ENCODE assay signal across 12 mouse cellular contexts in the genomic region with DNA sequence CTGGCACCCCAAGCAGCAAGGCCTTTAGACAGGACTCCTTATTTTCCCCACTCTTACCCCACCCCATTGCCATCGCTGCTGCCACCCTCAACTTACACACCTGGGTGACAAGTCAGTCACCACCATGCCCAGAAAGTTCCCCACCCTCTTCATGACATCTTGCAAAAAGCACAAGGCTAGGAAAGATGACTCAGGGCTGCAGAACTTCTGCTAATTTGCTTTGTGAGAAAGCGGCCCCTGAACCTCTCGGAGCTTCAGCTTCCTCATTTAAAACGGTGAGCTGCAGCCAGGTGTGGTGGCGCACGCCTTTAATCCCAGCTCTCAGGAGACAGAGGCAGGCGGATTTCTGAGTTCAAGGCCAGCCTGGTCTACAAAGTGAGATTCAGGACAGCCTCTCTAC.
A peak's percentile ranks its signal among the peaks of the same experiment; 100 is the strongest.
DNase-seq lines count a peak whose midpoint lies in the region; ATAC-seq lines count a peak whose summit lies in the region.
"Had no signal": no experiment of that assay in that cellular context is flagged by ENCODE, and none has a peak within 500 bp of the region (broad histone marks: within the 10 kb centered on the region; RNA-seq: fewer than 3 reads in every experiment).

No protein-coding gene starts in this region.

- H3K4me3 ChIP-seq in forebrain, embryonic 15.5 days, result no peak overlapping the region
- no peak overlapping the region for H3K4me3 ChIP-seq in forebrain, embryonic 14.5 days (ENCODE audit: low read depth, low read length)
- H3K4me3 ChIP-seq in midbrain, embryonic 12.5 days, result no peak overlapping the region
- H3K4me3 ChIP-seq in midbrain, embryonic 10.5 days, result no peak overlapping the region
- no peak overlapping the region for H3K4me3 ChIP-seq in embryonic facial prominence, embryonic 13.5 days
- H3K4me3 ChIP-seq in neural tube, embryonic 15.5 days (replicated peaks), result no peak overlapping the region
- H3K4me3 ChIP-seq in kidney, embryonic 16.5 days (ENCODE audit: low read length), result no peak overlapping the region

- 0 out of 2 replicates have a peak overlapping the region, but pooled peaks have one; percentile 21 for H3K27ac ChIP-seq in forebrain, embryonic 15.5 days (replicated peaks)
- no peak overlapping the region for H3K27ac ChIP-seq in forebrain, embryonic 14.5 days (ENCODE audit: low read depth, low read length)
- H3K27ac ChIP-seq in midbrain, embryonic 12.5 days (replicated peaks), result peak overlapping the region; percentile 27; the same call in 1 of the 2 replicates
- H3K27ac ChIP-seq in midbrain, embryonic 10.5 days (replicated peaks), result no peak overlapping the region
- peak overlapping the region; percentile 77 for H3K27ac ChIP-seq in embryonic facial prominence, embryonic 13.5 days
- H3K27ac ChIP-seq in neural tube, embryonic 15.5 days (replicated peaks), result 0 out of 2 replicates have a peak overlapping the region, but pooled peaks have one; percentile 29
- no peak overlapping the region for H3K27ac ChIP-seq in kidney, embryonic 16.5 days (ENCODE audit: low read length)

- 83% methylated on average over 7 of the region's 7 CpGs for WGBS in forebrain, embryonic 15.5 days
- 89% methylated on average over 7 of the region's 7 CpGs for WGBS in forebrain, embryonic 14.5 days
- 87% methylated on average over 7 of the region's 7 CpGs for WGBS in midbrain, embryonic 12.5 days
- 91% methylated on average over 7 of the region's 7 CpGs for WGBS in midbrain, embryonic 10.5 days
- WGBS in embryonic facial prominence, embryonic 13.5 days, result 76% methylated on average over 7 of the region's 7 CpGs
- 86% methylated on average over 7 of the region's 7 CpGs for WGBS in neural tube, embryonic 15.5 days
- WGBS in kidney, embryonic 16.5 days, result 88% methylated on average over 7 of the region's 7 CpGs

- H3K9me3 ChIP-seq in forebrain, embryonic 15.5 days, result no peaks in the 10 kb centered on the region
- H3K9me3 ChIP-seq in forebrain, embryonic 14.5 days (replicated peaks; ENCODE audit: control insufficient read depth, low read length), result no peaks in the 10 kb centered on the region
- H3K9me3 ChIP-seq in midbrain, embryonic 12.5 days, result no peaks in the 10 kb centered on the region
- H3K9me3 ChIP-seq in midbrain, embryonic 10.5 days (replicated peaks), result no peaks in the 10 kb centered on the region
- H3K9me3 ChIP-seq in embryonic facial prominence, embryonic 13.5 days, result no peaks in the 10 kb centered on the region
- no peaks in the 10 kb centered on the region for H3K9me3 ChIP-seq in neural tube, embryonic 15.5 days (replicated peaks)
- H3K9me3 ChIP-seq in kidney, embryonic 16.5 days (ENCODE audit: low read length), result no peaks in the 10 kb centered on the region

- no peak overlapping the region for H3K9ac ChIP-seq in forebrain, embryonic 15.5 days (replicated peaks)
- H3K9ac ChIP-seq in forebrain, embryonic 14.5 days (ENCODE audit: low read length), result no peak overlapping the region
- no peak overlapping the region for H3K9ac ChIP-seq in midbrain, embryonic 12.5 days (replicated peaks)
- H3K9ac ChIP-seq in embryonic facial prominence, embryonic 13.5 days, result no peak overlapping the region
- H3K9ac ChIP-seq in neural tube, embryonic 15.5 days (replicated peaks), result no peak overlapping the region
- no peak overlapping the region for H3K9ac ChIP-seq in kidney, embryonic 16.5 days (replicated peaks; ENCODE audit: low read length)

- no peaks in the 10 kb centered on the region for H3K27me3 ChIP-seq in forebrain, embryonic 15.5 days
- no peaks in the 10 kb centered on the region for H3K27me3 ChIP-seq in forebrain, embryonic 14.5 days (replicated peaks; ENCODE audit: control insufficient read depth, insufficient read depth, low read length)
- H3K27me3 ChIP-seq in midbrain, embryonic 12.5 days, result no peaks in the 10 kb centered on the region
- no peaks in the 10 kb centered on the region; the same call in 1 of the 2 replicates for H3K27me3 ChIP-seq in midbrain, embryonic 10.5 days (ENCODE audit: low read depth, poor library complexity, severe bottlenecking)
- H3K27me3 ChIP-seq in embryonic facial prominence, embryonic 13.5 days, result no peaks in the 10 kb centered on the region
- H3K27me3 ChIP-seq in neural tube, embryonic 15.5 days (replicated peaks), result no peaks in the 10 kb centered on the region
- no peaks in the 10 kb centered on the region for H3K27me3 ChIP-seq in kidney, embryonic 16.5 days (ENCODE audit: insufficient read depth, low read length)

- H3K4me2 ChIP-seq in forebrain, embryonic 15.5 days (replicated peaks), result no peak overlapping the region
- no peak overlapping the region for H3K4me2 ChIP-seq in forebrain, embryonic 14.5 days (ENCODE audit: low read length)
- H3K4me2 ChIP-seq in midbrain, embryonic 12.5 days (replicated peaks), result no peak overlapping the region
- no peak overlapping the region for H3K4me2 ChIP-seq in embryonic facial prominence, embryonic 13.5 days
- H3K4me2 ChIP-seq in neural tube, embryonic 15.5 days, result no peak overlapping the region
- no peak overlapping the region for H3K4me2 ChIP-seq in kidney, embryonic 16.5 days (replicated peaks; ENCODE audit: low read depth, low read length)

- no peak for DNase-seq in forebrain, embryonic 14.5 days (ENCODE audit: low spot score)
- DNase-seq in midbrain, embryonic 10.5 days (ENCODE audit: low spot score), result no peak
- no peak for DNase-seq in kidney, postnatal 36 days
- DNase-seq: gastrocnemius, postnatal 10 days; kidney, postnatal 4 days; thymus, adult 18-20 months had no signal

- peaks cover 40% of the 10 kb centered on the region for H3K4me1 ChIP-seq in forebrain, embryonic 15.5 days
- peaks cover 23% of the 10 kb centered on the region for H3K4me1 ChIP-seq in forebrain, embryonic 14.5 days (ENCODE audit: control insufficient read depth, insufficient read depth, low read length)
- H3K4me1 ChIP-seq in midbrain, embryonic 12.5 days, result peaks cover 49% of the 10 kb centered on the region
- H3K4me1 ChIP-seq in midbrain, embryonic 10.5 days, result peaks cover 54% of the 10 kb centered on the region
- peaks cover 67% of the 10 kb centered on the region for H3K4me1 ChIP-seq in embryonic facial prominence, embryonic 13.5 days
- H3K4me1 ChIP-seq in neural tube, embryonic 15.5 days, result peaks cover 59% of the 10 kb centered on the region
- H3K4me1 ChIP-seq in kidney, embryonic 16.5 days (ENCODE audit: insufficient read depth, low read length), result peaks cover 37% of the 10 kb centered on the region

- peaks cover 8% of the 10 kb centered on the region; the same call in 1 of the 2 replicates for H3K36me3 ChIP-seq in forebrain, embryonic 15.5 days
- peaks cover 36% of the 10 kb centered on the region for H3K36me3 ChIP-seq in forebrain, embryonic 14.5 days (ENCODE audit: control insufficient read depth, insufficient read depth, low read length)
- peaks cover 33% of the 10 kb centered on the region for H3K36me3 ChIP-seq in midbrain, embryonic 12.5 days
- peaks cover 54% of the 10 kb centered on the region for H3K36me3 ChIP-seq in midbrain, embryonic 10.5 days
- H3K36me3 ChIP-seq in embryonic facial prominence, embryonic 13.5 days, result peaks cover 35% of the 10 kb centered on the region
- 0 out of 2 replicates have a peak, but pooled peaks cover 7% of the 10 kb centered on the region for H3K36me3 ChIP-seq in neural tube, embryonic 15.5 days
- peaks cover 15% of the 10 kb centered on the region for H3K36me3 ChIP-seq in kidney, embryonic 16.5 days (ENCODE audit: insufficient read depth, low read length)

- ATAC-seq in forebrain, embryonic 15.5 days (replicated peaks), result no peak
- no peak for ATAC-seq in forebrain, embryonic 14.5 days
- ATAC-seq in midbrain, embryonic 12.5 days (ENCODE audit: low FRiP score, low read depth), result no peak
- ATAC-seq in embryonic facial prominence, embryonic 13.5 days (ENCODE audit: insufficient number of reproducible peaks, insufficient read depth, low FRiP score, low TSS enrichment, low read depth), result no peak
- ATAC-seq in neural tube, embryonic 15.5 days (ENCODE audit: low FRiP score), result no peak
- no peak for ATAC-seq in kidney, embryonic 16.5 days (ENCODE audit: low FRiP score, low TSS enrichment)
- ATAC-seq: hindbrain, embryonic 16.5 days had no signal

Comparison
In these comparisons a context has a peak if more than half of its experiments do, and no peak if none do; other contexts are left out.
1. H3K27ac ChIP-seq: peak in forebrain, embryonic 15.5 days (single experiment), midbrain, embryonic 12.5 days (single experiment), embryonic facial prominence, embryonic 13.5 days (single experiment) and neural tube, embryonic 15.5 days (single experiment); none in forebrain, embryonic 14.5 days (single experiment), midbrain, embryonic 10.5 days (single experiment) and kidney, embryonic 16.5 days (single experiment).